Mouse (Mus musculus): ENCODE measurements around the gene Upk2.
A peak's percentile ranks its signal among the peaks of the same experiment; 100 is the strongest.

Upk2 gene

DNA sequence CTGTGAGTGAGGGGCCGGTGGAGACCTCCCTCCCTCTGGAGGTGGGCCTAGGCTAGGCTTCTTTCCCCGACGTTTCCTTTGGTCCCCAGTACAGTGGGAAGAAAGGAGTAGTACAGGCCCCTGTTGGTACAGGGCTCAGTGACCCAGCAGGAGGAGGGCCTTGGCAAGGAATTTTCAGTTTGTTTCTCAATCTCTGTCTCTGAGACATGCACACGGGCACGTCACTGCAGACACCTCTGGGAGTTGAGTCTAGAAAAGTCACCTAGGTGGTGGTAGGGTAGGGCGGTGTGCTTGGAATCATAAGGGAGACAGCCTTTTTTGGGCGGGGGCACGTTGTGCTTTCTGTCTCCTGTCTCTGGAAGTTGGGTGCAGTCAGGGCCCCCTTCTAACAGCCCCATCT, 33.6 kb upstream of the Upk2 start:
- DNase-seq (ENCODE audit: low read depth), result no peak

DNA sequence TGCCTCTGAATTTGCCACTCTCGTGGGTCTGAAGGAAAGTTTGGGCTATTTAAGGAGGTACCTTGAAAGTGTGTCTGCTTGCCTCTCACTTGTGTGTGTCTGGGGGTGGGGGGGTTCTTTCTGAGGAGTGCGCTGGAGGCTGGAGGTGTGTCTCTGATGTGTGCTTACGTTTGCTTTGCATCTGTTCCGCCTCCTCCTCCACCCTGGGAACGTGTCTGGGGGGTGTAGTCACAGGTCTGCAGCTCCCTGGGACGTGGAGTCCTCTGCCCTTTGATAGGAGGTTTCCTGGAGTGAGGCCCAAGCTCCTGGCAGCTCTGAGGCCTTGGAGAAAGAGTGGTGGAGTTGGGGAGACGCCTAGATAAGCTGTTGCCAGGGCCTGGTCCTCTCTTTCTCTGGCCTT, 32.7 kb upstream of the Upk2 start:
- no peak for DNase-seq (ENCODE audit: low read depth)

DNA sequence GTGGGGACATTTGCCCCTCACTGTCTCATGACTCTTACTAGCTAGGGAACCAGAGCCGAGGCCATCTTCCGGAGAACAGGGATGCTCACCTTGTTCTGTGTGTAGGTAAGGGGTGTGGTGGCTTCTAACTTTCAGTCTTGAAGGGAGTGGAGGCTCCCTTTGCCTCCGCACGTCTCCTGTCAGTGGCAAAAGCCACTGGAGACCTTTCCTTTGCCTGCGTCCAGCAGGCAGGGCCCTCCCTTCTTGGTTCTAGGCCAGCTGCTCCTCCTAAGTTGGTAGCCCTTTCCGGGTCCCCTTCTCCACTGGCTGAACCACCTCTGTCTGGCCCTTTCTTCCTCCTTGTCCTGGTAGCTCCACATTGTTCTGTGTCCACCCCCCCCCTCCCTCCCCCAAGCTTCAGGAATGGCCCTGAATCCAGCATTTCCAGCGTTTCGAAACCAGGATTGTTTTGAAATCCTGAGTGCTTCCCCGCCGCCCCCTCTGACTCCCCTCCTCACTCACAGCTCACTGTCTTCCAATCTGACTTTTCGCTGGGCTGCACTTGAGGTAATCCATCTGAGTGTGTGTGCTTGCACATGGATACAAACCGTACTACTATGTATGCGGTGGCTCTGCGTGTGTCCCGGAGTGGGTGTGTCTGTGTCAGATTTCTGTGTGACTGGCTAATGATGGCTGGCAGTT, 32.1 kb upstream of the Upk2 start:
- DNase-seq (ENCODE audit: low read depth), result no peak

DNA sequence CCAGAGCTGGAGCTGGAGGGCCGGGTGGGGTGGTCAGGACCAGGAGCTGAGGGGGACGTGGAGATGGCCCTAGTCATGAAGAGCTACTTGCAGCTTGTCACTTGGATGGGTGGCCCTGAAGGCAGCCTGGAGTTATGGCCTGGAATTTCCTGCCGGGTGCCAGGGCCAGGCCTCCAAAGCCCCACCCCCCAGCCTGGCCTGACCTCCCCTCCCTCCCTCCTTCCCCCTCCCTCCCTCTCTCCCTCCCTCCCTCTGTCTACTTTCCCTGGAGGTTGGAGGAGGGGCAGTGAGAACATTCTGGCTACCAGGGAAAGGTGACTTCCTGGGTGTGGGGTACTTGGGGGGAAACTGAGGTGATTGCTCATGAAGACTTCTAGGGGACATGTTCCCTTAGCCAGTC, 31.6 kb upstream of the Upk2 start:
- DNase-seq (ENCODE audit: low read depth), result no peak

DNA sequence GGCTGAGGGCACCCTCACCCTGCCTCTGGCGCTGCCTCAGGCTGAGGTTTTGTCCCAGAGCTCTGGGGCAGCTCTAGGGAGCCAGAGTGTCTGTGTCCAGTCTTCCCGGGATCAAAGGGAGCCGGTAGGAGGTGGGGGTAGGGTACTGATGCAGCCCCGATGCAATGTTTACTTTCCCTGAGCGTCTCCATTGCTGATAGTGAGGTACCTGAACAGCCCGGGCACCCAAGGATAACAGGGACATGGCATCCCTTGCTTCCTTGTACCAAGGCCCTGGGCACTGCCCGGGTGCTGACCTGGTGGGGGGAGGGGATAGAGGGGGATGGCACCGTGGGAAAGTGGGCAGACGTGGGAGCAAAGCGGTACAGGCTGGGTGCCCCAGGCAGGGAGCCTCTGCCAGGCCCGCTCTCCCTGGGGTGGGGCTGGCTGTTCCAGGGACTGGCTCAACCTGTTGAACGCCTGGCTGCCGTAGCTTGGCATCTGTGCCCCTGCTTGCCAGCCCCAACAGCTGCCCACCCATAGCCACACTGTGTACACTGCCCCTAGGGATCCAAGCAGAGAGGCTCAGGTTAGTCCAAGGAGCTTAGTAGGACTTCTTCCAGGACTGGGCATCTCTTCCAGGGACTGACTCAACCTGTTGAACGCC, 30.9 kb upstream of the Upk2 start:
- DNase-seq (ENCODE audit: low read depth), result no peak

DNA sequence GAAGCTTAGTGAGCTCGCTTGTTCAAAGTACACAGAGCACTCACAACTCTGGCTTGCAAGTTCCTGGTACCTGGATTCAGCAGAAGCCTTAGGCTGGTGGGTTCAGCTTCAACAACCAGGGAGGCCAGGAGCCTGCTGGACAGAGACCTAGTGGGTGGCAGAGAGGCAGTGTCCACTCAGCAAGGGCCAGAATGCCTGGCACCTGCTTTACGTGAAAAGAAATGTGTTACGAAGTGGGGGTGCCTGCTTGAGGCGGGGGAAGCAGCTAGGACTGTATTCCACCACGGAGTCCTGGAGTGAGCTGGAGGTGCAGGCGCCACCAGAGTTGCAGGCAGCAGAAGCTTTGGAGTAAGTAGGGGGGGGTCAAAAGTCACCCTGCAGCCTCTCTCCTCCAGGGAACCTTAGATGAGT, 30.3 kb upstream of the Upk2 start:
- no peak for DNase-seq (ENCODE audit: low read depth)

DNA sequence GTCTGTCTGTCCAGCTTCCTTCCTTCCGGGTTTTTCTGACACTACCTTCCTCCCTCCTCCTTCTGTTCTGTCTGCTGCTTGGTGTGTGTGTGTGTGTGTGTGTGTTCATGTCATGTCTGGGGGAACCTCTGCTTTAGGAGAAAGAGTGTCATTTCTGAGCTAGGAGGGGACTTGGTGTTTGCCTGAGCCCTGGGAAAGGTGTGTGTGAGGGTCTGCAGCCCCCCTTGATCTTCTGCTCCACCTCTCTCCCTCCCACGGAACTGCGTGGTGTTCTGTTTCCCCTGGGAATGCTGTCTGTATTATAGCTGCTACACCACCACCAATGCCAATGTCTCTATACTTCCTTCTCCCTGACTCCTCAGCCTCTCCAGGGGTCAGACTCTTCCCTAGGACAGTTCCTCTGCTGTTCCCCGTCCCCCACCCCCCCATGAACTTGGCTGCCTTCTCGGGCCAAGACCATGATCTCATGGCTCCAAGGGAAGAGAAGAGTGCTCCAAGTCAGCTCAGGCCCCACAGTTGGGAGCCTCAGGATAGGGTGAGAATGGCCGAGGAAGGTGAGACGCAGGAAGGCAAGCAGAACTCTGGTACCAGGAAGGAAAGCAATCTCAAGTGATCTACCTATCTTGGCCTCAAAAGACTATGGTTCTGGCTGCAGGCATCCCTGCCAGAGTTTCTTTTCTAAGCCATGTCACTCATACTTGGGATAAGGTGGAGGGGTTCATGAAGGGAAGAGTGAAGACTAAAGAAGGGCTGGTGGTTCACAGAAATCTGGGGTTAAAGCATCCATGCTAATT, 29.7 kb upstream of the Upk2 start:
- peak; percentile 45 for DNase-seq (ENCODE audit: low read depth)

DNA sequence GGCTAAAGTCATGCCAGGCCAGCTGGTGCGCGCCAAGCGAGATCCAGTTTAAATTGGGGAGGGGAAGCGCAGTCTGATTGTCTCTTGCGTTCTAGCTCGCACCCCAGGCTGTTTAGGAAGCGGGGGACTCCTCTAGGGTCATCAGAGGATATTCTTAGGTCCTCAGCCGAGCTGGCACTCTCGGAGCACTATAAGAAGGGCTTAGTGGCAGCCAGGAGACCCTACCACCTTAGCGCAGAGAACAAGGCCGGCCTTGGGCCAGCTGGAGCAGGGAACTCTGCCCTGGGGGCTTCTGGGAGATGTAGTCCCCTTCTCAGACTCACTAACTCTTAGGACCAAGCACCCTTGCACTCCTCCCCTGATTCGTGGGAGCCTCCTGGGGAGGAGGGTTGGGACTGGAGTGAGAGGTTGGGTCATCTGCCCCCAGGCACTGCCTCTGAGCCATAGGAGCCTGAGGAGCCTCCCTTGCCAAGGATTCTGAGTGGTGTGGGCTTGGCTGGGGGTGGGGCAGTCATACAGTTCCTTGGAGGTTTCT, 28.8 kb upstream of the Upk2 start:
- DNase-seq (ENCODE audit: low read depth), result peak; percentile 87

DNA sequence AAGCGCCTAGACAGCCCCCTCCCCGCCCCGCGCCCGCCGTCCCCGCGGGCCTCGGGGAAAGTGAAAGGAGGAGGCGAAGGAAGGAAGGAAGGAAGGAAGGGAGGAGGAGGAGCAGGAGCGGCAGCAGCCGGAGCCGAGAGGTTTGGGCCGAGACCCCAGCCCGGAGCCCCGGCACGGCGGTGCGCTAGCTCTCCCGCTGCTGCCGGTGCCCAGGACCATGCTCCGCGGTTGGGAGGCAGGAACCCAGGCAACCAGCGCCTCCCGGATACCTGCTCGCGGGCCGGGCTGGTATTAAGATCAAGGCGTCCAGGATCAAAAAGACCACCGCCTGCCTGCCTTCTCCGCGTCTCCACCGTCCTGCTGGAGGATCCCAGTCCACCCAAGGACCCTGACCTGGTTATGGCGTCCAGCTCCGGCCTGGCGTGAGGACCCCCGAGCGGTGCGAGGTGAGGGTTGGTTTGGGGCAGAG, 28.3 kb upstream of the Upk2 start:
- DNase-seq (ENCODE audit: low read depth), result no peak

DNA sequence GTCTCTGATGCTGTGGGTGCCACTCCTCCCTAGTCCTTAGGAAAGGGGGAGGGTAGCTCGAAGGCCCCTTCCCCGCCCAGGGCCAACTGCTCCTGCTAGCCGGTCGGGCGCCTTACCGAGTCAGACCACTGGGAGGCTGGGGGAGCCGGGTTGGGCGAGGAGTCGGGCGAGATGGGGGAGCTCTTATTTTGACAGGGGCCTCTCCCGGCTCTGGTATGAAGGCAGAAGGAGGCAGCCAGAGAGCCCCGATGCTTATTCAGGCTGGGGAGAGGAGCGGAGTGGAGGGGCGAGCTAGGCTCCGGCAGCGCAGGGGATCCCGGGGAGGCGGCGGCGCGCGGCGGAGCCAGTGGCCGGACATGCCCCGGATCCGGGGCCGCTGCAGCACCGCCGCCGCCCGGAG, 27.8 kb upstream of the Upk2 start, which contains the start of gene Bcl9l:
Bcl9l (plus strand) TSS at position 274 of the 400 bp plus-strand sequence.
- peak; percentile 90 for DNase-seq (ENCODE audit: low read depth)

DNA sequence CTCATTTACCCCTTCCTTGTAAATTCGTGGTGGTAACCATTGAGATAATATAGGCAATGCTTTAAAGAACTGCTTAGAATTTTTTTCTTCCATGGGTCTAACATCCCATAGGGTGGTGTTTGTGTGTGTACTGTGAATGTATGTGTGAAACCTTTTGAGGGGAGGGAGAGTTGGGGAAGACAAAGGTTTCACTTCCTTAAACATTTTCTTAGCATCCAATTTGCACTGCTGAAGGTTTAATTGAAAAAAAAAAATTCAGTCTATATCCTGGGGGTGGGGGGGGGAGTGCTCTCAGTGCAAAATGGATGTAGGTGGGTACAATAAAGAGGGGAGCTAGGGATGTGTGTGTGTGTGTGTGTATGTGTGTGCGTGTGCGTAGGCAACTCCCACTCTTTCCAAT, 27.3 kb upstream of the Upk2 start:
- no peak for DNase-seq (ENCODE audit: low read depth)

DNA sequence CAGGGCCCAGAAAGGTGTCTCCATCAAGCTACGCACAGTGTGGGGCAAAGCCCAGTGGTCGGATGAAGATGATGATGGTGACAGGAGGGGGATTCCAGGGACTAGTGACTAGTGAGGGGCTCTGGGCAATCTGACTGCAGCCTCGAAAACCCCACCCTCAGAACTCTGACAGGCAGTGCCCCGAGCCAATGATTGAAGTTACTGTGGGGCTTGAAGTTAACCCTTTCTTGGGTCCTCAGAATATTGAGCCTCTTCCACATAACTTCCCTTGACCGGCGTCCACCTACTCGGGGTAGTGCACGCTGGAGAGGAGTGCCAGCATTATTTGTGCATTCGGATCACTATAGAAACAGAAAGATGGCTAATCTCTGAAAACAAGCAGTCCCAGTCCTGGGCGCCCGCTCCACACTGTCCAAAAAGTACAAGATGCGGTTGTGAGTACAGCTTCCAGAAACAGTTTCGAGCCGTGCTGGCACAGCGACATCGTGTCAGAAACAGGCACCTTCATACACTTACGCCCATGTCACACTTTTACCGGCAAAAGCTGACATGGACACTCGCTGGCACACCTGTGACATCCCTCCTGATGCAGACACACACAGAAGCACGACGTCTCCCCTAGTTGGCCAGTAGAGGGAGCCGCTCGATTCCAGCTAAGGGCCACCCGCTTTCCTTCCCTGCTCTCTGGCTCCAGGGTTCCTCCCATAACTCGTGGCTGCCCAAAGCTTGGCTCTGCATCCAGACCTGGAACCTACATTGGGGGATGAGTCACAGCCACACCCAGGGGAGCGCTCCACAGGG, 25.1 kb upstream of the Upk2 start:
- peak; percentile 91 for DNase-seq (ENCODE audit: low read depth)

DNA sequence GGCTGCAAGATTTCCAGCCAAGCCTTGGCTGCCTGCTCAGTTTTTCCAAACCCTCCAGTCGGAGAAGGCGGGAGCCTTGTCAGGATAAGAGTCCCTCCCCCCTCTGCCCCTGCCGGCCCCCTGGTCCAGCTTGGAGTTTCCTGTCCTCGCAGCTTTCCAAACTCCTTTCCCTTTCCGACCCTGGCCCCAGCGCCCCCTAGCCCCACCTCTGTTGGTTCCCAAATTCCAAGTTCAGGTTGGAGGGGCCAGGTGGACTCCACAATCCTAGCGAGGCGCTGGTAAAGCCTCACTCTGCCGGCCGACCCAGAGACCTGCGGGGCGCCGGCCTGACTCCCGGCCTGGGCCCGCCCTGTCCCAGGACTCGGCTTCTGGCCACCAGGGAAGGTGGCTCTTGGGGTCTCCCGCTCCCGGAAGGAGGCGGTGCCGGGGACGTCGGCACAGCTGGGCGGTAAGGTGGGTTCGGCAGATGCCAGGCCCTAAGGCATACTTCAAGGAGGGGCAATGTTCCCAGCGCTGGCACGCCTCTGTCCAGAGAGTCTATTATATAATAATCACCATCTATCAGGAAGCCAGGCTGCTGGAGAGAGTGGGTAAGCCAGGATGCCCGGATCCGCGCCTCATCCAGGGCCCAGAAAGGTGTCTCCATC, 24.3 kb upstream of the Upk2 start:
- DNase-seq (ENCODE audit: low read depth), result peak; percentile 49

DNA sequence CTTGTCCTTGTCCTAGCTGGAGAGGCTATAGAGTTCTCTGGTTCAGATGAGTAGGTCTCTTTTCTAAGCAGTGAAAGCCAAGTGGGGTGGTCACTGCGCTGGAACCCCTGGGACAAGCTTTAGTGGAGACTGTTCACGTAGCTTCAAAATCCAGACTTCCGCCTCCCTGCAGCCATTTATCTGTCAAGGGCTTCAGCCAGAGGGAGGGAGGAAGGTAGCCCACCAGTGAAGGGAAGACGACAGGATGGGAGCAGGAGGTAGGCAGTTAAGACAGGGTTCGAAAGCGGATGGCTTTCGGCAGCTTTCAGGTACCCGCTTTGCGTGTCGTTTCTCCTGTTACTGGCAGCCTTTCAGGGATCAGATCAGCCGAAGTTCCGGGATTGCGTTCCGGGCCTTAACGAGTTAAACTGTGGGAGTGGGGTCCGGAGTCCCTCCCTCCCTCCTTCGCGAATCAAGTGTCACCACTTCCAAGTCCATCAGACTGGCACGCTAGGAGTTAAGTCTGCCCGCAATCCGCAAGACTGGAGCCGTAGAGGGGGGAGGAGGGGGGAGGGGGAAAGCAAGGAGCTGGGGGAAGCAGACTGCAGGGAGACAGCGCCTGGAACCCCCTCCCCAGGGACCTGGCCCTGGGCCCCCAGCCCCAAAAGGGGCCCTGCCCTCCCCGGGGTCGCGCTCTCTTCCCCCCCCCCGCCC, 23.6 kb upstream of the Upk2 start:
- DNase-seq (ENCODE audit: low read depth), result peak; percentile 77

DNA sequence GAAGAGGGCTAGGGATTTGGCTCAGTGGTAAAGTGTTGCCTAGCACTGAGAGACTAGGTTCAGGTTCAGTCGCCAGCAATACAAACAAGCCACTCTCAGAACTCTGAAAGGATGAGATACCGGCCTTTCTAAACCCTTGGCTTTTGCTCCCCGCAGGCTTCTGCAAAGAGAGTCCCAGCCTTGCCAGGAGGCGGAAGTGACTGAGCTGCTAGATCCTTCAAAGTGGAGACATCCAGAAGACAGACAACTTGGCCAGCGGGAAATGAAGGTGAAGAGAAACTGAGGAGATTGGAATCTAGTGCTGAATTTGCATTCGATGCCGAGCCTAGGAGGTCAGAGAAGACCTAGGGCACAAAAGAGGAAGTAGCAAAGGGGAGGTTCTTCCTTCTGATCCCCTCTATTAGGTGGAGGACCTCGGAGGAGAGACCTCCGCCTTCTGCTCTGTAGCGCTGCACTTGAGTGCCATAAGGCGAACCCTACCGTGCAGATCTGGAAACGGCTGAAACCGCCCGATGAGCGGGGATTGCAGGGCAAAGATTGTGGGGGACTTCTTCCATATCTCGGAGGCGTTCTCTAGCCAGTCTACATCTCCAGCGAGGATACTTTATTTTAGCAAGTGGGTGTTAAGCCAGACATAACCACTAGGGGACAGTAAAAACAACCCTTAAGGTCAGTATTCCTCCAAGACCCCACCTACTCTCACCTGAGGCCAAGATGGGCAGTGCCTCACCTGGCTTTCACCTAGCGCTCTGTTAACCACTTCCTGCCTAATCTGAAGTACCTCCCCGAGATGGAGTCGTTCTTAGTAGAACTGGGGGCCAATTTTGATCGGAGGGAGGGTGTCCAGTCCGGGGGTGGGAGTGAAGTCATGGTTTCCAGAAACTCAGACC, 22.8 kb upstream of the Upk2 start:
- peak; percentile 84 for DNase-seq (ENCODE audit: low read depth)

DNA sequence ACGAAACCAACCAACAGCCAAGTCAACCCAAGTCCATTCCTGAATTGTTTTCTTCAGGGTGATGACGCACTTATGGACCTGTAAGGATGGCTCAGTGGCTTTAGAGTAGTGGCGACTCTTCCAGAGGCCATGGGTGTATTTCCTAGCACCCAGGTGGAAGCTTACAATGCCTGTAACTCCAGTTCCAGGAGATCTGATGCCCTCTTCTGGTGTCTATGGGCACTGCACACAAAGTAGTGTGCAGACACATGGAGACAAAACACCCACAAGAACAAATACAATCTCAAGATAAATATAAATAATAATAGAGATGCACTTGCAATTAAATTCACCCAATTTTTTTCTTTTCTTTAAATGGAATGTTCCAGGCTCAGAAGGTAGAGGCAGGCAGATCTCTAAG, 21.2 kb upstream of the Upk2 start:
- no peak for DNase-seq (ENCODE audit: low read depth)

DNA sequence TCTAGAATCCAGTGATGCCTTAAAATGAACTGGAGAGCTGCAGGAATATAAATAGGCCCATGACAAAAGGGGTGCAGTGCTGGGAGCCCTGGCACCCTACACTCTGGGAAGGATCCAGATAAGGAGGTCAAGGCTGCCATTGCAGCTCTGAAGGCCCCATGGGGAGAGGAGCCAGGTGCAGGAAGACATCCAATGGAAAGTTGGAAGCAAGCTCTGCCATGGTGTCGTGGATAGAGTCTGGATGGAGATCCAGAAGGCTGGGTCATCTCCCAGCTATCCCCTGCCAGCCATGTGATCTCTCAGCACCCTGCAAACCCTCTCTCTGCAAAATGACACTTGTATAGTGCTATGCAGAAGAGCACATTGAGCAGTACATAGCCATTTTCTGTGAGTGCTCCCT, 19.6 kb upstream of the Upk2 start:
- DNase-seq (ENCODE audit: low read depth), result no peak

DNA sequence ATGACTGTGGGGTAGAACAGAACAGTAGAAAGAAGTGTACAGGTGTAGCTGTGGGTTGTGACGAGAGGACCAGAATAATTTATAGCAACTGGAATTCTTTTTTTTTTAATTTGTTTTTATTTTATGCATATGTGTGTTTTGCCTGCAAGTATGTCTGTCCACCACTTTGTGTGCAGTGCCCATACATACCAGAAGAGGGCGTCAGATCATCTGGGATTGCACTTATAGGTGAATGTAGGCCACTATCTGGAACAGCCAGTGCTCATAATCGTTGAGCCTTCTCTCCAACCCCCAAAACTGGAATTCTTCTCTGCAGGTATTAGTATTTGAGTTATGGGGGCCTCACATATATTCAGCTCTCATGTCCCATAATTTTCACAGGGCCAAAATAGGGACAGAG, 18.4 kb upstream of the Upk2 start:
- DNase-seq (ENCODE audit: low read depth), result no peak

DNA sequence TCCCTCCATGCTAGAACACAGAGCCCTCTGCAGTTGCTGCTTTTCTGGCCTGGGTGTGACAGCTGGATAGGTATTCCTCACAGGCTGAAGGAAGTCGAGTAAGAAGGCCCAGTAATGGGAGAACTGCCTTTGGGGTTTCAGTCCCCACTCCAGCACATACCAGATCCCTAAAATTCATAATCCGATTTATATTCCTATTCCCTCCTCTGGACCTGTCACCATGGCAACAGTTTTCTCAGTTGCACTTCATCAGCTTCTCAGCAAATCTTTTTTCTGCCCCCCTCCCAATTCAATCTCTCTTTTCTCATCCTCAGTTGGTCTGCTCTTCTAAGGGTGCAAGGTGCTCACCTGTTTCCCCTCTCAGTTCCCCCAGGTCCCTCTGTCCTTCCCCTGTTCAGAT, 14.0 kb upstream of the Upk2 start:
- no peak for DNase-seq (ENCODE audit: low read depth)

DNA sequence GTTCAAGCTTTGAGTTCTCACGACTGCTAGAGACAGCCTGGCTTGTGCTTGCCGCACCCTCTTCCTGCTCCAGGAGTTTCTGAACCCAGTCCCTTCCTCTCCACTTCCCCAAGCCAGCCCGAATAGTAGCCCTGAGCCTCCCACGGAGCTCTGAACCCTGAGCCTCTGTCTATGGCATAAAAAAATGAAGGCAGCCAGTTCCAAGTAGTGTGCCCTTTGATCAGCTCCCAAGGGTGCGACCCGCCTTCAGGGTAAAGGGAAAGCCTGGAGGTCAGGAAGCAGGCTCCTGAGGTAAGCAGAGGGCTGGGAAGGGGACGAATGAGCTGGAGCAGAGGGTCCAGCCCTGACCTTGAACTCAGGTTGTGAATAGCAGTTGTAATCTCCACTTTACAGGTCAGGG, 13.4 kb upstream of the Upk2 start:
- no peak for DNase-seq (ENCODE audit: low read depth)
